In the genomic region with DNA sequence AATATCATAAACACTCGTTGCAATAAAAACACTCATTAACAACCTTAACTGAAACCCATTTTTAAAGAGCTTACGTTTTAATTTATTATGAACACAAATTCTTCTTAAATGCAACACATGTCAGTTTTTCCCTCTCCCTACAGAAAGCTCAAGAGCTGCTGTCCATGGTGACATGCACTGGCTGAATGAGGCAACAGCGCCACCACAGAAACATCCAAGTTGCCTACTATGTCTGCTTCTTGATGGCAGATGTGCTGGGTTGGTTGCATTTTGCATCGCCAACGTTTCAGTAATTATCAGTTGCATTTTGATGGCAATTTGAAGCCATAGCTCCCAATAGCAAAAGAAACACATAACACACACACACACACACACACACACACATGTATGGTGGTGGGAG, we compare ENCODE assay signal across 8 mouse cellular contexts. TPM values are rescaled to one million over a fixed set of nuclear protein-coding genes. Genes with fewer than 3 reads are reported as not detected.
DNase-seq lines count a peak whose midpoint lies in the region; ATAC-seq and TF ChIP-seq lines count a peak whose summit lies in the region.

No protein-coding gene starts in this region.

- H3K4me3 ChIP-seq in forebrain, embryonic 12.5 days (replicated peaks), result peak overlapping the region; percentile 90

- DNase-seq in adrenal gland, postnatal 10 days, result peak; percentile 38
- no peak for DNase-seq in adrenal gland, postnatal 4 days (ENCODE audit: low spot score in 2 of 2)
- DNase-seq in brain, embryonic 14.5 days (ENCODE audit: low read depth), result peak; percentile 95
- peak; percentile 72 to 81 for DNase-seq in left cerebral cortex, postnatal 14 days (ENCODE audit: low spot score in 2 of 2)
- DNase-seq in retina, postnatal 1 day, result peak; percentile 80
- DNase-seq in heart, adult 18-20 months, result no peak

- peaks cover 3% of the 10 kb centered on the region; the same call in 1 of the 2 replicates for H3K27me3 ChIP-seq in forebrain, embryonic 12.5 days

- no peak overlapping the region for H3K27ac ChIP-seq in forebrain, embryonic 12.5 days

- ATAC-seq in forebrain, embryonic 12.5 days (ENCODE audit: low FRiP score), result no peak
- no peak for ATAC-seq in megakaryocyte-erythroid progenitor cell, adult 5-6 weeks (replicated peaks; ENCODE audit: low FRiP score, low TSS enrichment, poor library complexity, severe bottlenecking)

- H3K36me3 ChIP-seq in forebrain, embryonic 12.5 days (replicated peaks), result 0 out of 2 replicates have a peak, but pooled peaks cover 2% of the 10 kb centered on the region

- intact Hi-C loops in left cerebral cortex, postnatal 14 days (cut with DNase I), result loop anchor here (5.0 to 10.0 kb wide), 5 partner anchors 46 to 754 kb away; no protein-coding TSS in a partner anchor

- peak overlapping the region; percentile 90; the same call in 1 of the 2 replicates for H3K9ac ChIP-seq in forebrain, embryonic 12.5 days

- H3K4me1 ChIP-seq in forebrain, embryonic 12.5 days, result peaks cover 19% of the 10 kb centered on the region

- TF ChIP-seq POLR2A in brain, embryonic 14.5 days (IDR thresholded peaks at IDR 0.05; ENCODE audit: borderline replicate concordance, extremely low read depth, insufficient read depth, insufficient read length, poor library complexity, severe bottlenecking), result no peak

- TF ChIP-seq CTCF in brain, embryonic 14.5 days (IDR thresholded peaks at IDR 0.05; ENCODE audit: borderline replicate concordance, extremely low read depth, insufficient read depth, insufficient read length), result peak; percentile 71; the same call in 1 of the 2 replicates

- 9% methylated on average over 5 of the region's 5 CpGs for WGBS in forebrain, embryonic 12.5 days

- H3K4me2 ChIP-seq in forebrain, embryonic 12.5 days, result peak overlapping the region; percentile 88

- no peaks in the 10 kb centered on the region for H3K9me3 ChIP-seq in forebrain, embryonic 12.5 days

RNA-seq across cellular contexts. Expression of gene Nell2, which starts 2.4 kb away (rescaled TPM):
- total RNA-seq in adrenal gland, postnatal 10 days (2021), result 1 to 10 TPM; 2.0 to 3.0 TPM
- 1 to 10 TPM; 7.9 to 8.2 TPM for total RNA-seq in adrenal gland, postnatal 4 days (2021)
- 125 and 168 TPM in 2 replicates for polyA plus RNA-seq in brain, embryonic 14.5 days (2012; rRNA removed)
- polyA plus RNA-seq in forebrain, embryonic 12.5 days (2016; fragmentation: Nextera tagmentation; extraction: Ambion mirVana), result 106 and 108 TPM in 2 replicates
- 100 to 1,000 TPM; 581 to 600 TPM for total RNA-seq in left cerebral cortex, postnatal 14 days (2021)
- total RNA-seq in heart, adult 18-20 months (2021), result not detected
- total RNA-seq in megakaryocyte-erythroid progenitor cell, adult 5-6 weeks (2014; fragmentation: Nextera tagmentation), result not detected in 2 replicates
- total RNA-seq in megakaryocyte-erythroid progenitor cell, adult 5-6 weeks (2017), result not detected in 2 replicates

Comparison
In these comparisons a context has a peak if more than half of its experiments do, and no peak if none do; other contexts are left out.
1. DNase-seq: peak in adrenal gland, postnatal 10 days (single experiment), brain, embryonic 14.5 days (single experiment), left cerebral cortex, postnatal 14 days (2 of 2) and retina, postnatal 1 day (single experiment); none in adrenal gland, postnatal 4 days (0 of 2) and heart, adult 18-20 months (0 of 2).
2. RNA of gene Nell2, which starts 2.4 kb away (total RNA-seq): 581 to 600 TPM in left cerebral cortex, postnatal 14 days; 7.9 to 8.2 TPM in adrenal gland, postnatal 4 days, 2.0 to 3.0 TPM in adrenal gland, postnatal 10 days, not detected in heart, adult 18-20 months and not detected in megakaryocyte-erythroid progenitor cell, adult 5-6 weeks; every median in the first group is over 10 times any median in the second.